Mouse (Mus musculus) stomach, postnatal 0 days (tissue): ENCODE measurements around the gene Lpp.

Source experiments
- CTCF ChIP-seq: IDR thresholded peaks from 2 replicates; pipeline ENCODE4 v1.5.1; 2016; ENCODE audit warnings: antibody characterized with exemption, low read depth, mild to moderate bottlenecking, moderate library complexity
- EP300 ChIP-seq: optimal IDR thresholded peaks from 2 replicates; pipeline ENCODE3; 2016; ENCODE audit warnings: antibody characterized with exemption

DNA sequence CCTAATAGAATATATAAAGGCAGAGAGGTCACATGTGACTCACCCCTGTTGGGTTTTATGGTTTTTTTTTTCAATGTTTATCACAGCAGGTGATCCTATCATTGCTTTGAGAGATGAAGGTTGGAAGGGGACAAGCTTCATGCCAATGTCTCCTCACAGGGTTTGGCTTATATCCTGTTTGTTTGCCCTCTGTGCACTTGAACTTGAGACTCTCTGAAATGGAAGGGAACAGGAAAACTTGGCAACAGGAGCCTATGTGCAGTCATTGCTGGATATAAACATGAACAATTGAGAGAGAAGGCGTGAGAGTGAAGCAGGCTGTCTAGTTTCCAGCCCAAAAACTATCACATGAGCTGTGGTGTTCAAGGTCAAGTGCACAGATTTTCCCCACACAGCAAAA is 508.8 kb downstream of the Lpp start:
- TF ChIP-seq CTCF (no peak), EP300 (no peak)
